Mouse (Mus musculus) thymus, postnatal 14 days (tissue): ENCODE measurements around the gene Camta1.
A peak's percentile ranks its signal among the peaks of the same experiment; 100 is the strongest.

Experiments
- DNase-seq: peaks from one replicate; pipeline ENCODE4 v3.0.0; 2021

The Camta1 gene

DNA sequence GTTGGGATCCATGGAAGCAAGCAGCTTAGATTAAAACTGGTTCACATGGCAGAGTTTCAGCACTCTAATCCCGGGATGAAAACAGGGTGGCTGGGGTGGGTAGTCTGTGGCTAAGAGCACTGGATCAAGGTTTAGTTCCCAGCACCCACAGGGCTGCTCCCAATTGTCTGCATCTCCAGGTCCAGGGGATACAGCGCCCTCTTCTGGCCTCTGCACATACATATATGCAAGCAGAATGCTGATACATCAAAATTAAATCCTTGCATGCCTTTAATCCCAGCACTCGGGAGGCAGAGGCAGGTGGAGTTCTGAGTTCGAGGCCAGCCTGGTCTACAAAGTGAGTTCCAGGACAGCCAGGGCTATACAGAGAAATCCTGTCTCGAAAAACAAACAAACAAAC, 953.2 kb downstream of the Camta1 start:
- DNase-seq = peak; percentile 47

DNA sequence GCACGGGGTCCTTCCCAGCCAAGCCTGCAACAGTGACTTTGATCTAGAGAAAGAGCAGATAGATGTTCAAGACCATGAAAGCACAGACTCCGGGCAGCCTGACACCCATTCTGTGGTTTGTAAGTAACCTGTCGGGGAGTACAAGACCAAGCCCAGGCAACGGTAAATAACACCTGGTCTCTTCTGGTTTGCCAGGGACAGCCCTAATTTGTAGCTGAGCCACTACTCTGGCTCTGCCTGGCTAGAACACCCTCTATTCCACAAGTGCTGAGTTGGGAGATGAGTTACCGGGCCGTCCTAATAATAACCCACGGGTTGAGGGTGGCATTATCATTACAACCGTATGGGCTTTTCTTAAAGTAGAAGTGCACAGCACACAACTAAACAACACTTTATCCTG, 954.6 kb downstream of the Camta1 start:
- DNase-seq = no peak

DNA sequence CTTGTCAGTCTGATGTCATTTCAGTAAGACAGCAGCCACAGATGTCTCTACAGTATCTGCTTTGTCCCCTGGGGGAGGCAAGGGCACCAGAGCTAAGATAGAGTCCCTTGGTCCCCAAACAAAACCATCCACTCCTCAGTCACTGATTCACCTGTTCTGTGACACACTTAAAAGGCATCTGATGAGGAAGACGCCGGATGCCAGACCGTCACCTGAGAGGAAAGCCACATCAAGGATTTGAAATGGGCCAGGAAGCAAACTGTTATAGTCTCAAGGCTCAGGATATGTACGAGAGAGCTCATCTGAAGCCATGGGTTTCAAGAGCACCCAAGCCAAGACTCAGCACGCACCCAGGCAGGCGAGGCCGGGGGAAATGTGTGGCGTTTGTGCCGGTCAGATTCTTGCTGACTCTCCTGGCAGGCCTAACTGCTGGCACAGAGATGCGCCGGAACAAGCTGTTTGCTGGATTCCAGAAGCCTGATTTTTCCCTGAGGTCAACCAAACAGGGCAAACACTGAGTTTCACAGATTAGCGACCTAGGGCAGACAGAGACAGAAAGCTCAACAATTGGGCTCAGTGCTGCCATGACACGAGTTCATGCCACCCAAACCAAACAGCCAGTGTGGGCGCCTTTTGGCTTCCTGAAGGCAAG, 958.5 kb downstream of the Camta1 start:
- DNase-seq = peak; percentile 33

DNA sequence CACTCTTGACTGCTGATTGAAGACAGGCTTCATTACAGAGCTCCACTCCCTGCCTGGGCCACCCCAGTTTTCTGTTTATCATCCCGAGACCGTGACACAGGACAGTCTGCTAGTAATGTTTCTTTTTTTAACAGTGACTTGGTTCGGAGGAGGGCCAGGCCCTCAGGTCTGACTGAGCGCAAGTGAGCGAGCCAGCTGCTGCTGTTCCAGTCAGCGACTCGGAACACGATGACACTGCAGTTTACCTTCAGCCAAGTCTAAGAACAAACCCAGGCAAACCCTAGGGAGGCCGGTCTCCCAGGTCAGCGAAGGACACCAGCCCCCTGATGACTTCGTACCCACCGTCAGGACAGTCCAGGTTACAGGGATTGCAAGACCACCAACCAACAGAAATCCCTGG, 959.6 kb downstream of the Camta1 start:
- no peak for DNase-seq

DNA sequence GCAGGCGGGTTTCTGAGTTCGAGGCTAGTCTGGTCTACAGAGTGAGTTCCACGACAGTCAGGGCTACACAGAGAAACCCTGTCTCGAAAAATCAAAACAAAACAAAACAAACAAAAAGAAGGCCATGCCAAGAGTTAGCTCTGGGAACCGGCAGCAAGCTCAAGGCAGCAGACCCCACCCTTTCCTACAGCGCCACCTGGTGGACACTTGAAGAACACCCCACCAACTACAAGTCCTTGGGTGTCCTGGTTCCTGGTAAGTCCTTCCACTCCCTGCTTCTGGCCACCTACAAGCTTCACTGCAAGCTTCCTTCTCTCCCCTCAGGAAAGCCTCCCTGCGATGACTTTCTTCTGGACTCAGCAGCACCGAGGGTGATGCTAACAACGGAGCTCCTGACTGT, 960.0 kb downstream of the Camta1 start:
- peak; percentile 84 for DNase-seq

DNA sequence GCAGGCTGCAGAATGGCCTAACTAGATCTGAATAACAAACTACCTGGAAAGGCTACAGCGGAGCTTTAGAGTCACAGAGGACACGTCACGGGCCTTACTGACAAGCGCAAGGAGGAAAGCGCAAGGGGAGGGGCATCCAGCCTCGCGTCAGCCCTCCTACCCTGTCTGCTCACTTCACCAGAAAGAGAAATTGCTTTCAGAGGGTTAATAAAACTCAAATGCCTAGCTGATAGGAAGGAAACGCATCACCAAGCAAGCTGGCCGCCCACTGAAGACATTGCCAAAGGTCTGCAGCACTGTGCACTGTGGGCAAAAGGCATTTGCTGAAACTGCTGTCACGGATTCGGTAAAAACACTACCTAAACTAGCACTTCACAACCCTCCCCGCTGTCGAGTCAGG, 961.2 kb downstream of the Camta1 start:
- no peak for DNase-seq

DNA sequence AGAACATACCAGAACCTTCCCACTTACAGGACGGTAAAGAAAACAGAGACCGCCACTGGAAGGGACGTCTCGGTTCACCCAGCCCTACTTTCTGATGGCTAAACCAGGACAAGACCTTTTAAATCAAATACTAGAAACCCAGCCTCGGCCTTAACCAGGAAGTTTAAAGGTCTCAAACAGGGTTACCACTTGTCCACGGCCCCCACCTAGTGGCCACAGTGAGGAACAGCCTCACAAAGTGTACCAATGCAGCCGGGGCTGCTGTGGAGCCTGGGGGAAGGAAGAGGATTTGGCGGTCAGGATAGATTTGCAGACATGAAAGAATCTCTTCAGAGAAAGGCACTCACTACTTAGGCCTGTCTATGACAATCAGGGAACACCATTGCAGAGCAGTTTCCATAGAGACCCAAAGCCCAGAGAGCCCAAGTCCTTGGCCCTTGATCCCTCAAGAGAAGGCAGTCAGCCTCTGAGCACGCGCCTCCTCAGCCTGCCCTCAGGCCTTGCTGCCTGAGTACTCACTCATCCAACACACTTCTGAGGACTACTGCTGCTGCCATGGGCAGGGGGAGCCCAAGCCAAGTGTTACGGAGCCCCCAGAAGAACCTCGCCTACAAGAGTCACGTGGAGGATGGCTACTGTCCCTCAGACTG, 962.8 kb downstream of the Camta1 start:
- DNase-seq = peak; percentile 87

DNA sequence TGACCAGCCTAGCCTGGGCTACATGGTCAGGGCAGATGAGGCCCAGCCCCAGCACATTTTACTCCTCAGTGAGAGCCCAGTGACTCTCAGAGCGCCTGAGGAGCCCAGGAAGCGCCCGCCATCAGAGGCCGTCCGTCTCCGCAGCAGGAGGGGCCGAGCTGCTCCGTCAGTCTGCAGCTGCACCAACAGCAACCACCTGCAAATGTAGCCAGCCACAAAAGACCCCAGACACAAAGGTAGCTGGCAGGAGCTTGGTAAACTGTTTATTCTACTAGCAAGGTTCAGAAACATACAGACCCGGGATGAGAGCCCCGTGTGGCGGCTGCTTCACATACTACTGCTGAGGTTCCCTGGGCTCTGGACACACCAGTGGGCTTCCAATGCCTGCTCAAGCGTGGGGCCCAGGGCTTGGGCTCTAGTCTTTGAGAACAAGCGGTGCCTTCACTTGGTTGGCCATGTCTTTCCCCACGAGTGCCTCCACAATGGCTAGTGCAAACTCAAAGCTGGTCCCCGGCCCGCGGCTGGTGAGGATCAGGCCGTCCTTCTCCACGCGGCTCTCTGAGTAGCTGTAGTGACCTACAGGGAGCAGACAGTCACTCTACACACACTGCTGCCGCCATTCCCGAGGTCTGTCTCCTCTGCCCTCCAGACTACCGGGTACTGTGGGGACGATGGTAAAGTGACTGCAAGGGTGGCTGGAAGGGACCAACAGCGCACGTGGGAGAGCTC, 964.6 kb downstream of the Camta1 start:
- DNase-seq = peak; percentile 79

DNA sequence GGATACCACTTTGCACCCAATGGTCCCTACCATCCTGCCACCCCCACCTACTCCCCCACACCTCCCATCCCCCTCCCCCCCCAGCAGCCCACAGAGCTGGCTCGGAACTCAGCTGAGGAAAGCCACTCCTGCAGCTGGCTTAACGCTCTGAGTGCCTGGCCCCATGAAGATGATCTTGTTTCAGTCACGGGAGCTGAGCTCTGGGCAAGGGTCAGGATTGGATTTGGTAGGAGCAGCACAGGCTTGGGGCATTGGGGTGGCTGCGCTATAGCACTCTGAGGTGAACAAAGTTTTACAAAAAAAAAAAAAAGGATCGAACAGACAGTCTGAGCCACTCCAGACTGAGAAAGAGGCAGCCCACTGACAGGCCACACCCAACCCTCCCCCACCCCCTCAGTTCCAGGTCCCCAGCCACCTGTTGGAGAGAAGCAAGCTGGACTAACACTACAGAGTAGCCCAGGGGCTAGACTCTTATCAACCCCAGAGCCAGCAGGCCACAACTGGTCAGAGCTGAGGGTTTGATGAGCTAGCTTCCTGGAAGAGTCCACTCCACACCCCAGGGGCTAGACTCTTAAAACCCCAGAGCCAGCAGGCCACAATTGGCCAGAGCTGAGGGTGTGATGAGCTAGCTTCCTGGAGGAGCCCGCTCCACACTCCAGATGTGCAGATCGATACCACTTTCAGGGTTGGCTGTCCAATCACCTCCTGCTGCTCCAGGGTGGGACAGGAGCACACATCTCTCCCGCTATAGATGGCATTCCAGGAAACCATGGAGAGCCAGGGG, 966.8 kb downstream of the Camta1 start:
- DNase-seq = peak; percentile 23

DNA sequence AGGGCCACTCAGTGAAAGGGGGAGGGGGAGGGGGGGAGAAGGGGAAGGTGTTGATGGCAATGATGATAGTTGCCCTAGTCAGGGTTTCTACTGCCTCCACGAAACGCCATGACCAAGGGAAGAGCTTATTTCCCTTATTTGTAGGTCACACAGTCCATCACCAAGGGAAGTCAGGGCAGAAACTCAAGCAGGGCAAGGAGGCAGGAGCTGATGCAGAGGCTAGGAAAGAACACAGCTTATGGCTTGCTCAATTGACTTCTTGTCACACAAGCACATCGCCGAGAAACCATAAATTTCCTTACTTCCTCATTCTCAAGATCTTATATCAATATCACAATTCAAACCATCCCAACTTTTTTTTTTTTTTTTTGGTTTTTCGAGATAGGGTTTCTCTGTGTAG, 970.4 kb downstream of the Camta1 start:
- DNase-seq = no peak

DNA sequence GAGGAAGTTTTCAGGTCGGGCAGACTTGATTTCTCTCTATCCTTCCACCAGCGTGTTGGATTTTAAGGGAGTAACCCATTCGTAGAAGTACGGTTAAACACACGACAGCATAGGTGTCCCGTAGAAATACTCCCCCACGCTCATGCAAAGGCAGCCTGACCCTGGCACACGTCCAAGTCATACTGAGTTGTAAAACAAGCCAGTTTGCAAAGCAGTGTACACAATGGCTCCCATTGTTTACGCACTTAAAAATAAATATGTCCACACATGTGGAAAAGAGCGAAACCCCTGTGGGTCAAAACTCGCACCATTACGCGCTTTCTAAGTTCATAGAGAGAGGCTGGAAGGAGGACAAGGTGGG, 971.7 kb downstream of the Camta1 start:
- no peak for DNase-seq

DNA sequence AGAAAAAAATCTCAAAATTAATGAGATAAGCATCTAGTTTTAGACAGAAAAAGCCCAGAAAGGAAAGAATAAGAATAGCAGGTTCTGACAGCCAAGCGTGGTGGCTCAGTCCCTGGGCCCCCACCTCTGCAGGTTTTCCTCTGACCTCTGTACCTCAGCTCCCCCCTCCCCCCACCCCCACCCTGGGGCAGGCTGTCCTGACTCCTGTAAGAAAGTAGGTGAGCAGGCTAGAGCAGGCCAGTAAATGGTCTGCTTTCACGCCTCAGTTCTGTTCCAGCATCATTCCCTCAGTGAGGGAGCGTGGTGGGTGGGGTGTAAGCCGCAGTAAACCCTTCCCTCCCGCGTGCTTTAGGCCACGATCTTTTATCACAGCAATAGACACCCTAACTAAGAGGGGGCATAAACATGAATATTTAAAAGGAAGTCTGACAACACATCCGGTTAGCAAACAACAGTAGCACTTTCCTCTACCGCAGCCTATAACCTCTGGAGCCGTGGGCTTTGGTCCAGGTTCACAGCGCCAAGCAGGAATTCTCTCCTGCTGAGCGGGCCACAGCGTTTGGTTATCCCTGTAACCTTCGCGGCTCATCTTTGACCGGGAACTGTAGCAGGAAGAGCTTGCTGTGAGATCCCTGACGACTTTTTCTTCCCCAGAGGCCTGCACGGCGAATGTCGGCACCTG, 972.3 kb downstream of the Camta1 start:
- DNase-seq = no peak

DNA sequence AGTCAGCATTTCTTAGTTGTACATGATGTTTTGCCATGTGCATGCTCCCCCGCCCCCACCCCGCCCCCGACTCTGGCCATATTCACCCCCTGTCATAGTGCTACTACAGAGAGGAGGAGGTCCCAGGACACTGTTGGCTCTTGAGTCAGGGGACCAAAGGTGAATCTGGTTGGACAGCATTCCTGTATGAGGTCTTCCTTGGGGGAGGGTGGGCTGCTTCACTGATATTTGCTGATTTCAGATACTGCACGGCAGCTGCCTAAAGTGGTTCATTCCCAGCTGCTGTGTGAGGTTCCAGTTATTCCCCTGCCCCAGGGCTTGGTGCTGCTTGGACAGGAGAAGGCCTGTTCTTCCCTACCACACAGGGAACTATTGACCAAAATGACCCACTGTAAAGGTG, 973.2 kb downstream of the Camta1 start:
- DNase-seq = no peak

DNA sequence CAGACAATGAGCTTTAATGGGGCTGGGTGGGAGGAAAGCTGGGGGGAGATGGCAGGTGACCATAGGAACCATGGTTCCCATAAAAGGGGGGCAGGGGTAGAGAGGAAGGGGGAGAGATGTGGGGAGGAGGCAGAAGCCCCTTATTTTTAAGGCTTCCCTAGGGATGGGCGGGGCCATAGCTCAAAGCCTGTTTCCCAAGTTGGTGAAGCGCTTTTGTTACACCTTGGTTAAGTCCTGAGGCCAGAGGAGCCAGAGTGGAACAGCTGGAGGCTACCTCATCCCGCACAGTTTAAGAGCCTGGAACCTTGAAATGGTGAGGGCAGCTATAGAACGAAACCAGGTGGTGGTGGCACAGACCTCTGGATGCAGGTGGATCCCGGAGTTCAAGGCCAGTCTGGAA, 973.8 kb downstream of the Camta1 start:
- no peak for DNase-seq

DNA sequence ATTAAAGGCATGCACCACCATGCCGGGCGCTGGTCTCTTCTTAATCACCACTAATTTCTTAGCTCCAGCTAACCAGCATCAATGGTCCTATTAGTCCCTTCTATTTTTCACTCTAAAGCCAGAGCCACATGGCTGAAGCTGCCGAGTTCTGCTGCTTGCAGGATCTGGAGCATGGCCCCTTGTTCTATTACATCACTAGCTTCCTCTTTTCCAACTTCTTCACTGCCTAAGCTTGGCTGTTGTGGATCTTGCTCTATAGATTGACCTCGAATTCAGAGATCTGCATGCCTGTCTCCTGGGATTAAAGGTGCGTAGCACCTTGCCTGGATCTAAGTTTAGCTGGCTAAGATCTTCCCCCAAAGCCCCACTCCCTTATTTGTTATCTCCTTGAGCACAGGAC, 979.0 kb downstream of the Camta1 start:
- no peak for DNase-seq

DNA sequence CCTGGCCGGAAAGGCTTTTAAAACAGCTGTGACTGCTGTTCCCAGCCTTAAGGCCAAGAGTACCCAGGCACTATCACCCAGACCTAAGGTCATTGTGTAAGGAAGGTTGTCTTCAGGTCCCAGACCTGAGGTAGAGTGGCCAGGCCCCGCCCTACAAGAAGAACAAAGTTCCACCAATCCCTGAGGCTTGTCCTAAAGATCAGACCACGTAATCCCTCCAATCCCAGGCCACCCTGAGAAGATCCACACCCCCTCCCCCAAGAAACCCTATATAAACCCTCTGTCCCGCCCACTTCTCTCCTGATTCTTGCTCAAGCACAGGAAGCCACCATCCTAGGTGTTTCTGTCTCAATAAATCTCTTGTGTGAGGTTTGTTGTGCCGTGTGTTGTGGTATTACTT, 981.3 kb downstream of the Camta1 start:
- DNase-seq = no peak

DNA sequence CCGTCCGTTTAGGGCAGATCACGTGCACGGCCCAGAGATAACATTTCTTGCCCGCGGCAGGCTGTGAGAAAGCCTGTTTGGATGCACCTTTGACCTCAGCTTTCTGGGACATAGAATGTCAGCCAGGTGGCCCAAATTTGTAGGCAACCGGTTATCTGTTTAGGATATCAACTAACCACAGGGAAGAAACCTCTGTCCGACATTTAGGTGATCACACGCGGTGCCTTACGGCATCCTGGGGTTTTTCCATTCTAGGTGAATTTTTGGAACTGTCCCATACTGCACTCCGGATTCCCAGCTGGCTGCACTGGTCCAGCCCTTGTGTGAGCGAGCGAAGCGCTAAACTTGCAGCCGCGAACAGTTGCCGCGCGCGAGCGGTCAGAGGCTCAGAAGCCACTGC, 982.0 kb downstream of the Camta1 start:
- DNase-seq = no peak

DNA sequence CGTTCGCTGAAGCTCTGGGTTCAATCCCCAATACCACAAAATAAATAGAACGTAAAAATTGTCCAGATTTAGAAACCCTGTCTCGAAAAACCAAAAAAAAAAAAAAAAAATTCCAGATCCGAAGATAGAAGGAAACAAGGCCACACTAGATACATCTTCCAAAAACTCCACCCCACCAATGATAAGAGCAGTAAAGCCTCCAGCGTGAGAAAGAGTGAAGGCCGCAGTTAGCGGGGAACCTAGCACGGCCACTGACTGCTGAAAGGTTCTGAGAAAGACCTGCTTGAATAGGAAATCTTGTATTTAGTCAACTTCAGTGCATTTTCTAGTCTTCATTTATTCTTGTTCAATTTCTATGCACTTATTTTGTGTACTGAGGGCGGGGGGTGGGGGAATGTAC, 986.3 kb downstream of the Camta1 start:
- DNase-seq = no peak

DNA sequence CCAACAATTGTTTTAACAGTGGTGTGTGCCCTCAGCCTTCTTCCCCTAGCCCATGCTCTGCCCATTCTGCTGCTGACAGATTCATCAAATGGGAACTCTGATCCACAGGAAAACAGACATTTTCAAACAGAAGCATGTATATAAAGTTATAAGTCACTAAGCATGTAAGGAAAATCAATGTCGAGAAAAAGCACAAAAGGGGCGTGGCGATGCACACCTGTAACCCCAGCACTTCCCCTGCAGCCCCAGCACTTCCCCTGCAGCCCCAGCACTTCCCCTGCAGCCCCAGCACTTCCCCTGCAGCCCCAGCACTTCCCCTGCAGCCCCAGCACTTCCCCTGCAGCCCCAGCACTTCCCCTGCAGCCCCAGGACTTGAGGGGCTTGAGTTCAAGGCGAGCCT, 987.3 kb downstream of the Camta1 start:
- DNase-seq = peak; percentile 35

DNA sequence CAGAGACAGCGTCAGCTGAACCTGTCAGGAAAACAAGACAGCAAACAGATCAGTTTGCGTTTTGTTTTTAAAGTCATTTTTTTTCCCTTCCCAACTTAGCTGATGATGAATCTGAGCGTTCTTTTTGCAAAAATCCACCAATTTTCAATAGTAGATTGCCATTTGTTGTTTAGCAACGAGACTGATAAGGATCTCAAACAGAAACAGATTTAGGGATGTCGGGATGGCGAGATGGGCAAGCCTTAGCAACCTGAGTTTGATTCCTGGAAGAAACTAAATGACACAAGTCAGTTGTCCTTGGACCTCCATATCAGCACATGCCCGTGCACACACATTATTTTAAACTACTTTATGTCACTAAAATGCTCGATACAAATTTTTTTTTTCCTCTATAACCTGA, 989.0 kb downstream of the Camta1 start:
- no peak for DNase-seq

DNA sequence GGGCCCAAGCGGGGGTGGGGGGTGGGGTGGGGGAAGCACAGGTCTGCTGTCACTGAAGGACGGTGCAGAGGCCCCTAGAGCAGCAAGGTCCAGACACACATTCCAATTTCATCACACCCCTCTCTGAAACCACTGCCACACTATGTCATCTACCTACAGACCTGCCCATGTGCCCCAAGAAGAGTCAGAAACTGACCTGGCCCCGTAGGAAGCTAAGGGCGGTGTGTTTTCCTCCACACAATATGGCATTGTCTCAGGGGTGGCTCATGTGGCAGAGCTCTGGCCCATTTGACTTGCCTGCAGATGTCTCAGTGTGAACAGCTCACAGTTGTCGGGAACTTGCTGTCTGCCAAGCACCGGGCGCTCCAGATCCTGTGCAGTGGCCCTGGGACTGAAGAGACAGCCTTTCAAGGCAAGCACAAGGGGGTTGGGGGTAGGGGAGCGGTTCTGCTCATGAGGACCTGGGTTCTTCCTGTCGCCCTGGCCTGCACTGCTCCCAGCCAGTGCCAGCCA, 989.5 kb downstream of the Camta1 start:
- DNase-seq = no peak

DNA sequence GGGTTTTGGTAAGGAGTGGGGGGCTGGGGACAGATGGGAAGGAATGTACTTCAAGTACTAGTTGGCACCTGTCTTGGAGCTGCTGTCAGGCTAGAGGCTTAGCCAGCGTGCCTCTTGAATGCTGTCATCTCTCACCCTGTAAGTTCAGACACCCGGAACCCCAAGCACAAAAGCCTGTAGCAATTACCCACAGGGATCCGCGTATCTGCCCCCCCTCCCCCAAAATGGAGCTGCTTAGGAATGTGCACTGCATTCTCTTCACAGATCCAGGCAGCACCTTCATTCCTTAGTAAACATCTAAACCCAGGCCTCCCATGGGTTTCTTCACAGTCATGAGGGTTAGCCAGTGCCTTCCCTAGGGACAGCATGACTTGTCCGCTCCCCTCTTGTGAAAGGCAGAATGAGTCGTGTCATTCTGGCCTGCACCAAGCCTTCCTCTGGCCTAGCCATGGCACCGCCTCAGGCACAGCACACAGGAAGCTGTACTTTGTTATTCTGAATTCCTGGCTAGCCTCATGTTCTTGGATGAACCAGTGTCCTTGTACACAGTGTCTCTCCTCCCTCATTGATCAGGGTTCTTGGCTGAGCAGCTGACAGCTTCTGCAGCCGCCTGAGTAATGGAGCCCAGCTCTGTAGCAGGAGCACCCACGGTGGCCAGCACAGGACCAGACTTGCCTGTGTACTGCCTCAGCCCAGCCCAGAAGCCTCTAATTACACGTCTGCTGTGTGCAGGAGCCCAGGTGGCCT, 990.1 kb downstream of the Camta1 start:
- no peak for DNase-seq
